Mouse (Mus musculus): ENCODE measurements around the gene Arsg.

- TF ChIP-seq POLR2A (IDR thresholded peaks at IDR 0.05; ENCODE audit: borderline replicate concordance, extremely low read depth, low read depth, low read length) (no peak), CTCF (IDR thresholded peaks at IDR 0.05; ENCODE audit: insufficient read depth, low read length) (no peak)
Measured at GRCm38 (mm10) chr11:109505823-109506222, 32.6 kb downstream of the Arsg start.
